Mouse (Mus musculus): ENCODE data around the gene Wdr62. TPM values are rescaled to one million over a fixed set of nuclear protein-coding genes. Genes with fewer than 3 reads are reported as not detected.

Gene Wdr62
- polyA plus RNA-seq, 1 experiment from 2014 or later, result 5.2 TPM

GRCm38 (mm10) chr7:30286701-30287410, 6.6 kb upstream of the Wdr62 start:
- Histone ChIP-seq H3K4me3 (ENCODE audit: low read depth, low read length) (no peak overlapping the region), H3K27ac (replicated peaks; ENCODE audit: low read depth, low read length) (no peak overlapping the region), H3K9me3 (replicated peaks; ENCODE audit: control insufficient read depth, low read length) (no peaks in the 10 kb centered on the region), H3K27me3 (ENCODE audit: control insufficient read depth, insufficient read depth, low read length) (no peaks in the 10 kb centered on the region), H3K36me3 (replicated peaks; ENCODE audit: control insufficient read depth, insufficient read depth, low read depth, low read length) (no peaks in the 10 kb centered on the region), H3K4me2 (ENCODE audit: low read depth, low read length) (no peak overlapping the region), H3K4me1 (ENCODE audit: control insufficient read depth, insufficient read depth, low read length) (no peaks in the 10 kb centered on the region; the same call in 1 of the 2 replicates), H3K9ac (replicated peaks; ENCODE audit: low read length) (no peak overlapping the region)
- no peak for DNase-seq (ENCODE audit: low spot score)
- WGBS, result 71% methylated on average over 8 of the region's 8 CpGs
- no peak for ATAC-seq (replicated peaks; ENCODE audit: insufficient number of reproducible peaks, low FRiP score, low TSS enrichment, low read depth)

GRCm38 (mm10) chr7:30282740-30283139, 2.5 kb upstream of the Wdr62 start:
- Histone ChIP-seq H3K27ac (replicated peaks; ENCODE audit: low read depth, low read length) (no peak overlapping the region), H3K36me3 (replicated peaks; ENCODE audit: control insufficient read depth, insufficient read depth, low read depth, low read length) (no peaks in the 10 kb centered on the region), H3K27me3 (ENCODE audit: control insufficient read depth, insufficient read depth, low read length) (no peaks in the 10 kb centered on the region), H3K9me3 (replicated peaks; ENCODE audit: control insufficient read depth, low read length) (no peaks in the 10 kb centered on the region), H3K4me1 (ENCODE audit: control insufficient read depth, insufficient read depth, low read length) (no peaks in the 10 kb centered on the region), H3K9ac (replicated peaks; ENCODE audit: low read length) (no peak overlapping the region), H3K4me3 (ENCODE audit: low read depth, low read length) (no peak overlapping the region), H3K4me2 (ENCODE audit: low read depth, low read length) (no peak overlapping the region)
- ATAC-seq (replicated peaks; ENCODE audit: insufficient number of reproducible peaks, low FRiP score, low TSS enrichment, low read depth) (no peak), DNase-seq (ENCODE audit: low spot score) (no peak)
- 72% methylated on average over 7 of the region's 7 CpGs for WGBS

- Histone ChIP-seq H3K4me3 (ENCODE audit: low read depth, low read length) (no peak overlapping the region), H3K9me3 (replicated peaks; ENCODE audit: control insufficient read depth, low read length) (no peaks in the 10 kb centered on the region), H3K27me3 (ENCODE audit: control insufficient read depth, insufficient read depth, low read length) (no peaks in the 10 kb centered on the region), H3K9ac (replicated peaks; ENCODE audit: low read length) (no peak overlapping the region), H3K4me1 (ENCODE audit: control insufficient read depth, insufficient read depth, low read length) (no peaks in the 10 kb centered on the region), H3K36me3 (replicated peaks; ENCODE audit: control insufficient read depth, insufficient read depth, low read depth, low read length) (no peaks in the 10 kb centered on the region), H3K27ac (replicated peaks; ENCODE audit: low read depth, low read length) (no peak overlapping the region), H3K4me2 (ENCODE audit: low read depth, low read length) (no peak overlapping the region; the same call in 1 of the 2 replicates)
- ATAC-seq (replicated peaks; ENCODE audit: insufficient number of reproducible peaks, low FRiP score, low TSS enrichment, low read depth), result no peak
- WGBS, result 71% methylated on average over 4 of the region's 4 CpGs
- no peak for DNase-seq (ENCODE audit: low spot score)
These were observed 1.3 kb upstream of the Wdr62 start for GRCm38 (mm10) chr7:30281522-30281921.

DNA sequence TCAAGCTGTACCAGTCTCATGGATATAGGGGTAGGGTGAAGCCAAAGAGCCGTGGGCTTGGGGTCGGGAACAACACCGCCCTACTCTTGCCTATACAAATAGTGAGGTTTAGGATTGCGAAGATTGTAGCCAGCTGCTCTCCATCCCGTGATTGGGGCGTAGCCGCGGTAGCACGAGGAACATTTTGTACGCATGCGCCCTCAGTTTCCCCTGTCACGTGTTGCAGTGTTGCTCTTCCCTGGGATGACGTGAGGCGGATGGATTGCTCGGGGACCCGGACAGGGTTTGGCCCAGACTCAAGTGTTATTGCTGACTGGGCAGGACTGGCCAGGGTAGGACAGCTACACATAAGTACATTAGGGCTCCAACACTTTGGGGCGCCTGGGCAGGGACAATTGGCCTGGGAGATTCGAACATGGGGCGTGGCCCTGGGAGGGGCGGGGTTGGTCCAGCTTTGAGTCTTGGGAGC, 485 bp upstream of the Wdr62 start:
- H3K4me1 ChIP-seq (ENCODE audit: control insufficient read depth, insufficient read depth, low read length), result no peaks in the 10 kb centered on the region
- no peaks in the 10 kb centered on the region for H3K27me3 ChIP-seq (ENCODE audit: control insufficient read depth, insufficient read depth, low read length)
- H3K4me3 ChIP-seq (ENCODE audit: low read depth, low read length), result peak overlapping the region; percentile 65
- peak; percentile 80 for ATAC-seq (replicated peaks; ENCODE audit: insufficient number of reproducible peaks, low FRiP score, low TSS enrichment, low read depth)
- H3K27ac ChIP-seq (replicated peaks; ENCODE audit: low read depth, low read length), result peak overlapping the region; percentile 90
- H3K9ac ChIP-seq (replicated peaks; ENCODE audit: low read length), result peak overlapping the region; percentile 53
- peak; percentile 92 for DNase-seq (ENCODE audit: low spot score)
- WGBS, result under 1% methylated on average over 20 of the region's 20 CpGs
- H3K9me3 ChIP-seq (replicated peaks; ENCODE audit: control insufficient read depth, low read length), result no peaks in the 10 kb centered on the region
- H3K4me2 ChIP-seq (ENCODE audit: low read depth, low read length), result peak overlapping the region; percentile 80
- H3K36me3 ChIP-seq (replicated peaks; ENCODE audit: control insufficient read depth, insufficient read depth, low read depth, low read length), result no peaks in the 10 kb centered on the region

GRCm38 (mm10) chr7:30279536-30279935, 683 bp downstream of the Wdr62 start:
- Histone ChIP-seq H3K4me3 (ENCODE audit: low read depth, low read length) (peak overlapping the region; percentile 65), H3K9me3 (replicated peaks; ENCODE audit: control insufficient read depth, low read length) (no peaks in the 10 kb centered on the region), H3K27ac (replicated peaks; ENCODE audit: low read depth, low read length) (peak overlapping the region; percentile 90; the same call in 1 of the 2 replicates), H3K4me2 (ENCODE audit: low read depth, low read length) (peak overlapping the region; percentile 80), H3K27me3 (ENCODE audit: control insufficient read depth, insufficient read depth, low read length) (no peaks in the 10 kb centered on the region), H3K9ac (replicated peaks; ENCODE audit: low read length) (peak overlapping the region; percentile 60), H3K4me1 (ENCODE audit: control insufficient read depth, insufficient read depth, low read length) (no peaks in the 10 kb centered on the region), H3K36me3 (replicated peaks; ENCODE audit: control insufficient read depth, insufficient read depth, low read depth, low read length) (no peaks in the 10 kb centered on the region)
- peak; percentile 46 for DNase-seq (ENCODE audit: low spot score)
- WGBS, result under 1% methylated on average over 6 of the region's 6 CpGs
- ATAC-seq (replicated peaks; ENCODE audit: insufficient number of reproducible peaks, low FRiP score, low TSS enrichment, low read depth), result peak; percentile 49; the same call in 1 of the 2 replicates

DNA sequence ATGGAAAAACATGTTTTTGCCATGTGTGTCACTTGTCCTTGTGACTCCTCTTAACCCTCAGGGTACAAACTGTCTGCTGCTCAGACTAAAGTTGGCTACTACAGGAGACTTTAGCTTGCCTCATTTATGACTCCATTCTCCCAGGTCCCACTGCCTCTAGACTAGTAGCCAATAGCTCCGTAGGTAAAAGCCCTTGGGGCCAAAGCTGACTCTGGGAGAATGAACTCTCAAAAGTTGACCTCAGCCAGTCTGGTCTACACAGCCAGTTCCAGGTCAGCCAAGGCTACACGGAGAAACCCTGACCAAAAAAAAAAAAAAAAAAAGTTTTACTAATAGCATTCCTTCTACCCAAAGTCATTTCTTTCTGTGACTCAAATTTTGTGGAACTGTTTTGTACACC, 1.3 kb downstream of the Wdr62 start:
- ATAC-seq (replicated peaks; ENCODE audit: insufficient number of reproducible peaks, low FRiP score, low TSS enrichment, low read depth) (no peak), DNase-seq (ENCODE audit: low spot score) (no peak)
- Histone ChIP-seq H3K9ac (replicated peaks; ENCODE audit: low read length) (no peak overlapping the region), H3K27ac (replicated peaks; ENCODE audit: low read depth, low read length) (no peak overlapping the region), H3K9me3 (replicated peaks; ENCODE audit: control insufficient read depth, low read length) (no peaks in the 10 kb centered on the region), H3K36me3 (replicated peaks; ENCODE audit: control insufficient read depth, insufficient read depth, low read depth, low read length) (no peaks in the 10 kb centered on the region), H3K27me3 (ENCODE audit: control insufficient read depth, insufficient read depth, low read length) (no peaks in the 10 kb centered on the region), H3K4me3 (ENCODE audit: low read depth, low read length) (no peak overlapping the region), H3K4me1 (ENCODE audit: control insufficient read depth, insufficient read depth, low read length) (no peaks in the 10 kb centered on the region), H3K4me2 (ENCODE audit: low read depth, low read length) (no peak overlapping the region; the same call in 1 of the 2 replicates)
- WGBS, result 57% methylated on average over 2 of the region's 2 CpGs

- Histone ChIP-seq H3K9me3 (replicated peaks; ENCODE audit: control insufficient read depth, low read length) (no peaks in the 10 kb centered on the region), H3K27ac (replicated peaks; ENCODE audit: low read depth, low read length) (no peak overlapping the region), H3K4me3 (ENCODE audit: low read depth, low read length) (no peak overlapping the region), H3K4me1 (ENCODE audit: control insufficient read depth, insufficient read depth, low read length) (no peaks in the 10 kb centered on the region), H3K4me2 (ENCODE audit: low read depth, low read length) (no peak overlapping the region), H3K36me3 (replicated peaks; ENCODE audit: control insufficient read depth, insufficient read depth, low read depth, low read length) (no peaks in the 10 kb centered on the region), H3K27me3 (ENCODE audit: control insufficient read depth, insufficient read depth, low read length) (no peaks in the 10 kb centered on the region), H3K9ac (replicated peaks; ENCODE audit: low read length) (no peak overlapping the region)
- ATAC-seq (replicated peaks; ENCODE audit: insufficient number of reproducible peaks, low FRiP score, low TSS enrichment, low read depth) (no peak), DNase-seq (ENCODE audit: low spot score) (no peak)
- 81% methylated on average over 6 of the region's 6 CpGs for WGBS
These were observed 5.8 kb downstream of the Wdr62 start for GRCm38 (mm10) chr7:30274383-30274782.

- no peak for ATAC-seq (replicated peaks; ENCODE audit: insufficient number of reproducible peaks, low FRiP score, low TSS enrichment, low read depth)
- H3K27me3 ChIP-seq (ENCODE audit: control insufficient read depth, insufficient read depth, low read length), result no peaks in the 10 kb centered on the region
- no peak overlapping the region for H3K4me3 ChIP-seq (ENCODE audit: low read depth, low read length)
- H3K27ac ChIP-seq (replicated peaks; ENCODE audit: low read depth, low read length), result no peak overlapping the region
- no peaks in the 10 kb centered on the region for H3K4me1 ChIP-seq (ENCODE audit: control insufficient read depth, insufficient read depth, low read length)
- WGBS, result 89% methylated on average over 4 of the region's 4 CpGs
- no peaks in the 10 kb centered on the region; the same call in 1 of the 2 replicates for H3K36me3 ChIP-seq (replicated peaks; ENCODE audit: control insufficient read depth, insufficient read depth, low read depth, low read length)
- no peaks in the 10 kb centered on the region for H3K9me3 ChIP-seq (replicated peaks; ENCODE audit: control insufficient read depth, low read length)
- H3K4me2 ChIP-seq (ENCODE audit: low read depth, low read length), result no peak overlapping the region
- DNase-seq (ENCODE audit: low spot score), result no peak
- no peak overlapping the region for H3K9ac ChIP-seq (replicated peaks; ENCODE audit: low read length)
These were observed 10.6 kb downstream of the Wdr62 start for GRCm38 (mm10) chr7:30269641-30270040.
